Mouse (Mus musculus) natural killer cell, adult 2 months (primary cell): ENCODE data around the gene Fam76b.
"Not testable (repeated sequence)": the region's sequence is repeated elsewhere in the genome, so short reads cannot be mapped to it uniquely, and the experiment has no call there.

Experiments used
- DNase-seq, 2 experiments: peaks; one replicate each; pipeline ENCODE4 v3.0.0; 2022; ENCODE audit warnings: low spot score in 2 of 2

The Fam76b gene

DNA sequence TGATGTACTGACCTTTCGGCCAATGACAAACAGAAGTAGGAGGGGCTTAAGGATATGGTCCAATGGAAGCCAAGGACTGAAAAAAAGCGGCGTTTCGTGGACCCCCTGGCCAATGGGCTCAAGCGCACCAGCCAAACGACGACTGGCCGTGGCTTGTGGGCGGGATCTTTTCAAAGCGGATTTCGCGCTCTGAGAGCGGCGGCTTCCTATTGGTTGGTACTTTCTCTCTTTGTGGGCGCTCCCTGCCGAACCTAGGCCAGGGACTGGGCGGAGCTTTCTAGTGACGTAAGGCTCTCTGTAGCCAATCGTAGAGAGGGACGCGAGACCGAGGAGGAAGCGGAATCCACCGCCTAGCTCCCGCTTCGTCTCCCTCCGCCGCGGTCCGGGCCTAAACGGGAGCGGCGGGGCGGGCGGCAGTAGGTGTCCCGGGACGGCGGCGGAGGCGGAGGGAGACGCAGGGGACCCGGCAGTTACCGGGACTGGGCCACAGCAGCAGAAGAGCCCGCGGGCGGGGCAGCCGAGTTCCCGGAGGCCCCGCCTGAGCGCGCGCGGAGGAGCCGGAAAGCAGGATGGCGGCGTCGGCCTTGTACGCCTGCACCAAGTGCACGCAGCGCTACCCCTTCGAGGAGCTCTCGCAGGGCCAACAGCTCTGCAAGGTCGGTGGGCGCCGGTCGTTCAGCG lies at the start of gene Fam76b:
Fam76b (plus strand) TSS at position 311 of the 681 bp plus-strand sequence.
- peak; percentile 100 for DNase-seq

DNA sequence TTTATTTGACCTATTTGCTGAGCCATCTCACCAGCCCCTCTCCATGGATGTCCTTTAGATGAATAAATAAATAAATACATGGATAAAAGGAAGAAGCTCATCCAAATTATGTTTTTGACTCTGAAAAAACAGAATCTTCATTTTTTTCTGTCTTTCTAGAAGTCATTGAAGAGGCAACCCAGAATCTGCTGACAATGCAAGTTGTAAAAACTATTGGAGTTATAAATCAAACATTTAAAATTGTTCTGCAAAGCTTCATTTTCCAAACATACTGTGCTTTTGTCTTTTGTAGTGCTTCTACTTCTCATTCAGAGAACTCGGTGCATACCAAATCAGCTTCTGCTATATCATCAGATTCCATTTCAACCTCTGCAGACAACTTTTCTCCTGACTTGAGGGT lies 45.5 kb upstream of the Fam76b start:
- DNase-seq, result no peak

DNA sequence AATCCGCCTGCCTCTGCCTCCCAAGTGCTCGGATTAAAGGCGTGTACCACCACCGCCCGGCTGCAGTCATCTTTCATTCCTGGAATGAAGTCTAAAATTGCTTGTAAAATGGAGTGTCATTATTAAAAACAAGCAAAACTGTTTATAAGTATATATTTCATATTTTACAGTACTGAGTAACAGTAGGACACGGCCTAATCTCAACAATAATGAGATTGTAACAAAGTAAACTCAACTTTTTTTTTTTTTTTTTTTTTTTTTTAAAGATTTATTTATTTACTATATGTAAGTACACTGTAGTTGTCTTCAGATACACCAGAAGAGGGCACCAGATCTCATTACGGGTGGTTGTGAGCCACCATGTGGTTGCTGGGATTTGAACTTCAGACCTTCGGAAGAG lies 36.7 kb upstream of the Fam76b start:
- DNase-seq, result not testable (repeated sequence)

DNA sequence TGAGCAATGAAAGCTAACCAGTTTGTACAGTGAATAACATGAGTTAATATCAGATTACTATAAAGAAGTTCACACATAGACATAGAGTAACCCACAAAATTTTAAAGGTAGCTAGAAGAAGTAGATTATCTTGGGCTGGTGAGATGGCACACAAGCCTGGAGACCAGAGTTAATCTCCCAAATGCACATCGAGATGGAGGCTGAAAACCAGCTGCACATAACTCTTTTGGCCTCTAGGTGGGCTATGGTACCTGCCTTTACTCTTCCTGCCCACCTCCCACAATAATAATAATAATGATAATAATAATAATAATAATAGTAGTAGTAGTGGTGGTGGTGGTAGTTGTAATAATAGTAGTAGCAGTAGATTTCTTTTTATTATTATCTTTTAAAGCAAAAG lies 33.2 kb upstream of the Fam76b start:
- no peak for DNase-seq

DNA sequence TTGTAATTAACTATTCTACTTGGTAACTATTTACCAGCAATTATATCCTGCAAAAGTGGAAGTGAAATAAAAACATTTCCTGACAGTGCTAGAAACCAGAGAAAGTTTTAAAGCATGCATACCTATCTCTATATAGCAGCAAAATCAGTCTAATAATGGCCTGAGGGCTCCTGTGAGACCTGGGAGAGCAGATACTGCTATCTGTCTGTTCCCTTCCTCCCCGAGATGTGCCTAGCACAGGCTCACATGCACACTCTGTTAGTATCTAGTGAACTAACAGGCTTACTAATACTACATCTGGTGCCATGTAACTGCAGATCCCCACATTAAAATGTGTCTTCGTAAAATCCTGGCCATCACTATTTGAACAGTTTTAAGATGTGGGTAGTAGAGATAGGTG lies 32.8 kb upstream of the Fam76b start:
- no peak for DNase-seq

DNA sequence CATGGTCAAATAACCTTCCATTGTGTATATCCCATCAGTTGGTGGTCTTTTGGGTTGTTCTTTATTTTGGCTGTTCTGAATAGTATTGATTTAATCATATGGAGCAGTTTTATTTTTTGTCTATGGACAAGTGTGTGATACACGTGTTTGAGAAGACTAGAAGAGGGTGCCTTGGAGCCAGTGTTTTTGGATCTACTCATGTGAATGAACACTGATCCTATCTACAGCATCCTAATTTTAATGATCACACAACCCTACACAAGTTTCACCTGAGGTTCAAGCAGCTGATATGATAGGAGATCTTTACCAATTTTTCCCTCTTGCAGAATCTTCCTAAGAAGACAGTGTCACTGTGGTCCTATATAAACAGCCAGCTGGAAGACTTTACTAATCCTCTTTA lies 23.0 kb upstream of the Fam76b start:
- DNase-seq, result no peak

DNA sequence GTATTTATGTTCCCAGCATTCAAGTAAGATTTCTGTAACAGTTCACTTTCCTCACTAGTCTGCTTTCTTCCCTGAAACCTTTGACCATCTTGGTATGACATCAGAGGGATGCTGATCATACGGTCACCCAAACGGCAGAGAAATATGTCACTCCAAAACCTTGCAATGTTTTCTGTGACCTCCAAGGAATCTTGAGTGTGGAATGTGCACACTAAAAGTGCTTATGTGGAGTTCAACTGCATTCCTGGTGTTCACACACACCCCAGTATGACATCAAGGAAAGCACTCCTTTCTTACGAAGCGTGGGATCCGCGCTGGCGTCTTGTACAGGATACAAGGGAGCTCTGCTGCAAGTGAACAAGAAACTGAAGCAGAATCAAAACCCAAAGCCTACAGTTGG lies 20.7 kb upstream of the Fam76b start:
- DNase-seq, result no peak

DNA sequence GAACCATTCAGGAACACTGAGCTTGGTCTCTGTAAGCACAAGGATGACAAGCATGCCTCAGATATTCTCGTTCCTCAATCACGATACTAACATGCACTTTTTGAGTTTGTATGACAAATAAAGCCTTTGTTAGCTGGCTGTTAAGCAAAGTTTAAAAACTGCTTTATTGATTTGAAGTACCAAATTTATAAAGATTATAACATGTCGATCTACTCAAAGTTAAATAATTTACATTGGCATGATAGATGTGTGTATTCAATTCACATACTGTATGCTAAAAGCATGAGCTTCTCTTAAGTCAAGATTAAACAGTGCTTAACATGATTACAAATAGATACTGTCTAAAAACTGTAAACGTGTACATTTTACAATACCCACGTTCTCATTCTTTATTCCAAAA lies 19.9 kb upstream of the Fam76b start:
- DNase-seq, result no peak

DNA sequence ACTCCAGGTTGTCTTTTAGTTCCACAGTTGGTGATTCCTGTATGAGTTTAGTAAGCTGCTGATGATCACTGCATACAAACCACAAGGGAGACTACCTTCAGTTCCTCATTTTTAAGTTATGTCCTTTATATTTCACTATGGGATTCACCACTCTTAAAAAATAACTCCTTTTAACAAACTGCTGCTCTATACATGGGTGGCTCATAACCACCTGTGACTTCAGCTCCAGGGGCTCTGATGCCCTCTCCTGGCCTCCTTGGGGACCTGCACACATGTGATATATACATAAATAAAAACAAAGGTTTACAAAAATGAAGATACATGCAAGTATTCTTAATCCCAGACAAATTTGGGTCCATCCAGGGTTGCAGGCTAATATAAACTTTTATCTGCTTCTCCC lies 17.6 kb upstream of the Fam76b start:
- no peak for DNase-seq

DNA sequence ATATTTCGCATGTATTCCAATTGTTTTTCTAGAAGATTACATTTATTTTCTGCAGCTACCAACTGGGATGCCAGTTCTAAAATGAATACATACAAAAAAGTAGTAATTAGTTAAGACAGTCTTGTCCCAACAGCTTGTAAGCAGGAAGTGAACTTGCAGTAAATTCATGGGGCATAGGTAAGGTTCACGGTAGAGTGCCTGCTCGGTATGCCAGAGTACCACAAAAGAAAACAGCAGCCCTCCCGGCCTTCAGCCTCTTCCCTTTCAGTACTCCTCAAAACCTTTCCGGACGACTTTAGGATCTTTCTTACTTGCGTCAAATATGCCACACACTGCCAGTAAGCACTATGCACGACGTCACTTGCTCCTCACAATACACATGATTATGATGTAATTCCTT lies 9.1 kb upstream of the Fam76b start:
- DNase-seq, result no peak

DNA sequence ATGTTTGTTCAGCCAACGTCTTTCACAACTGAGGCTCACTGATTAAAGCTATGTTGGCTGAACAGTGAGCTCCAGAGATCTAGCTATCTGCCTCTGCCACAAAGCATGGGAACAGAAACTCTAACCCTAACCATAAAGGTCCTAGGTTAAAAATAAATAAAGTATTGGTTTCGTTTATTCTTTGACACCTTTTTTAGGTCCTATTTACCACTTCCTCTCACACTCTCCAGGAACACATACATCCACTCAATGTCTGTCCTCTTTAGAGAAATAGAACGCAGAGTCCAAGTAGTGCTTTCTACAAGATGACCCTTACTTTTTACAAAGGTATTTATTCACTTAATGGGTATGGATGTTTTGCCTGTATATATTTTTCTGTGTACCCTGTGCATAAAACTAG lies 6.7 kb upstream of the Fam76b start:
- DNase-seq, result no peak

DNA sequence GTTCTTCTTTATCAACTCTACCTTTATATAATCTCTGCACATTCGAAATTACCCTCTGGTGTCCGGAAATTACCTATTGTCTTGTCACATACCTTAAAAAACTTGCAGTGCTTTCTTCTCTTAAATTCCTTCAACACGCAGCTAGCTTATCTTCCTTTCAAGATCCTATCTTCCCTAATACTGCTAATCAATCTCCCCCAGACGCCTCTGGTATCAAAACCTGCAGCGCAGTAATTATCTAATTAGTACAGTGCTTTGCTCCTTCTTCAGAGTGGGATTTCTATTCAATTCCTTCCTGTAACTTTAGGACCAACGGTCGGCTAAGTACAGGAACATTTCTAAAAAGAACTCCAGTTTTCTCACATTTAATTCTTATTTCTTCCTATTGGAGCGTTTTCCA lies 1.6 kb upstream of the Fam76b start:
- DNase-seq, result no peak

DNA sequence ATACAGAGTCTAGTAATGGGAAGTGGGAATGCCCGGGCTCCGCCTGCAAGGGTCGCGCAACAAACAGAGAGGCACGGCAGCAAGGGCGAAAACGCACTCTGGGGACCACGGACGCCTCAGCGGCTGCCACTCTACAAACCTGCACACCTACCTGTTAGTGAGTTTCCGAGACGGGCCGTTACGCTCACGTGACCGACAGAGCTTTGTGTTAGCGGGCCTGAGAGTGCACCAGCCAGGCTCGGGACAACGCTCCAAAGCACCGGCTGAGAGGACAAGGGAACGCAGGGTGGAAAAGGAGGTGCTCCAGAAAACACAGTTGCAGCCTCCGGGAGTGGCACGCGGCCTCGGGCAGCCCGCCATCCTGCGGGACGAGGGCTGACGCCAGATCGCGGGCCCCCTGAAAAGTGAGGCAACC lies 1.1 kb upstream of the Fam76b start:
- DNase-seq, result peak in 1 of 2 experiments; percentile 60

DNA sequence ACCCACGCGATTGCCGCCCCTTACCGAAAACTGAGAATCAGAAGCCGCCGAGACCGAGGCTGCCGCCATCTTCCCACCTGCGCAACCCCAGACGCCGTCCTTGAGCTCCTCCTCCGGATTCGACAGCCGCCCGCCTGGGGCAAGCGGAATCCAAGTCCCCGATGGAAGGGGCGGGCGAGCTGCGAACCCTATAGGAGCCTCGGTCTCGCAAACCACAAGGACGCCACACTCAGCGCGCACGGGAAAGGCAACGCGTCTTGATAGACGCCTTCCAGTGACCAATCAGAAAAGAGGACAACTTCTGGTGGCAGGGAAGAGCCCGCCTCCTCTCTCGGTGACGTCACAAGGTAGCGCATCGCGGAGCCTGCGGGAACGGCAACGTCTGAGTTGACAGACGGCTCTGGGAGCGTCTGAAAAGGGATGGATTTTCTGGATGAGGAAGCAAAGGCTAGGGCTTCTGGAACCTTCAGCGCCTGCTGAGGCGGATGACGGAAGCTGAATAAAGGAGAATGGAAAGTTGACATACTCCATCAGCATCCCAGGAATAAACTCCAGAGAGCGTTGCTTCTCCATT lies 597 bp upstream of the Fam76b start, which contains the start of gene Cep57:
Cep57 (minus strand) TSS at position 276 of the 574 bp plus-strand sequence.
- peak; percentile 92 for DNase-seq

DNA sequence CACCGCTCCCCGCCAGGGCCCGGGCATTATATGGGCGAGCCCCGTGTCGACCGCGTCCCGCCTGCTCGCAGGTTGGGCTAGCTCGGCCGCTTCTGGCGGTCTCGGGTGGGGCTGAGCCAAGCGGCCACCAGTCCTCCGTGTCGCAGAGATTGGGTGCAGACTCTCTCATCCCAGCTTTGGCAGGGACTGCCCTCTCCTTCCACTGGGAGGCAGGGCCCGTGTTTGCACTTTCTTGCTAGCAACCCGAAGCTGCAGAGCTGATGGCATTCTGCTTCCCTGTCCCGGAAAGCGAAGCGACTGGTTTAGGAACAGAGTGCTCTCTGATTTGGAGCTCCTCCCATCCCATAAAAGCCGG lies 548 bp downstream of the Fam76b start:
- DNase-seq, result no peak

DNA sequence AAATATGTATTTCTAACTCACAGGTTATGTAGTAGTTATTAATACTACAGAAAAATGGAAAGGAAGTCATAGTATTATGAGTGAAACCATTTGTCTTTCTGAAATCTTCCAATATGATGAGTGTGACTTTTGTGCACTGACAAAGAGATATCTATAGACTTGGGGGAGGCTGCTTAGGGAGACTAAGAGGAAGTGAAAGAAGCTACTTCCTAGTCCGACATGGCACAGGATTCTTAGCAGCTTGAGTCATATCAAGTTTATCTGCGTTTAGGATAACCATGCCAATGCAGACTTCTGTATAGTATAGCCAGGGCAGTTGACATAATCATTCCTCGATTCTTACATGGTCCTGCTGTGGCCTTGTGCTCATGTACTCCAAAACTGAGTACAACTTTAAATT lies 7.7 kb downstream of the Fam76b start:
- DNase-seq, result peak in 1 of 2 experiments; percentile 9

DNA sequence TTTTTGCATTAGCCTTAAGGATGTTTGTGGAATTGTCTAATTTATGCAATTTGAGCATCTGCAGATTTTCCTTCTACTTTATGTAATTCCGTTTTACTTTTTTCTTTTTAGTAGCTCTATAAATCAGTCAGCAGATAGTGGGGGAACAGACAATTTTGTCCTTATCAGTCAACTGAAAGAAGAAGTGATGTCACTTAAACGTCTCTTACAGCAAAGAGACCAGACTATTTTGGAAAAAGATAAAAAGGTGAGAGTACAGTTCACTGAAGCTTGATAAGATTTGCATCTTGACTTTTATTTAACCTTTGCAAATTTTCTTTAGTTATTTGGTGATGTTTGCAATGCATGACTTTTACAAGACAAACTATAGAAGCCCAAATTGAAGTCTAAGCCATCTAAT lies 9.2 kb downstream of the Fam76b start:
- no peak for DNase-seq

DNA sequence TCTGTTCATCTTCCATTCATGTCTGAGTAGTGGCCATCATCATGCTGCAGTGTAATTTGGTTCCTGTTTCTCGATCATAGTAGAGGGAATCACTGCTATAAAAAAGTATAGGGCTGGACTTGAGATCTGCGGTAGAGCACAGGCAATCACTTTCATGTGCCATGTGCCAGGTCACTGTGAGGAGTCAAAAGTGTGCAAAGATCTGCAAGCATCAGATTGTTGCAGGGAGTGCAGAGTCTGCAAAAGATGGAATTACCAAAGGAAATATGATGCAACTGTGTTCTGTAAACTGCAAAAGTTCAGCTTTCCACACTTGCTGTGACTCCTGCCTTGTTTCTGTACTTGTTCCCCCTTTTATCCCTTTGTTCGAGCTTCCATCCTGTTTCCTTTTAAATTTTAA lies 20.1 kb downstream of the Fam76b start:
- no peak for DNase-seq

DNA sequence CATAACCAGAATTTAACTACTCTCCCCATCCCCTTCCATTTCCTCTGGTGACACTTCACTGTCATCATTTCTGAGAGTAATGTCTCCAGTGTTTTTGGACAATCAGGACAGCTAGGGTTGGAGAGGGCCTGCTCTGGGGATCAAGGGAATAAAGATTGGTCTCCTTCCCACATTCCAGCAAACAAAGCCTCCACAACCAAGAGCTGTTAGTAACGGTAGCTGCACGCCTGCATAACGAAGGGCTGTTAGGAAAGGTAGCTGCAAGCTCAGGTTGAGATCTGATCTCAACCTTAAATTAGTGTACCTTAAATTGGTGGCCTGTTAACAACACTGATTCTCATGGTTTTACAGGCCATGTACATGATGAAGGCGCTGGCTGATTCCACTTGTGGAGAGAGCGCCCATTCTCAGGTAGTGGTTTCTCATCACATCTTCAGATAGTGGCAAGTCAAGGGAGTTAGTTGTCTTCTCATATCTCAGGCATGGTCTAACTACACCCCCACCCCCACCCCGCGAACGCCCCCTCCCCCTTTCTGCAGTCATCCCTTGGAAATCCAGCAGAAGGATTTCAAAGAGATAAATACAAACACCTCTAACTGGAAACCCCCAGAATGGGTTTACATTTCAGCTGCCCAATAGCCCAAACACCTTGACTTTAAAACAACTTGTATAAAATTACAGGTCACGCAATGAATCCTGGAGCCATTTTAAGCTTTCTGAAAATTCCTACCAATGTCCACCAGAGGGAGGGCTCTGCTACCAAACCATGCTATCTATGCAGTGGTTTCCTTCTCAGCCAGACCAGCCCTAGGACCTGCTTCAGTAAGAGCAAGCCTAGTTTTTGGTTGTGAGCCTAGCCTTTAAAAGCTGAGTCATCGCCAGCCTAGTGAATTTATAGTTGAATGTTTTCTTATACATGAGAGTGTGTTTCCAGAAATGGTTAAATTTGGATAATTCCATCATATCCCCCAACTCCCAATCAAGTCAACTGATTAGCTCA lies 21.3 kb downstream of the Fam76b start:
- DNase-seq, result peak in 1 of 2 experiments; percentile 20

DNA sequence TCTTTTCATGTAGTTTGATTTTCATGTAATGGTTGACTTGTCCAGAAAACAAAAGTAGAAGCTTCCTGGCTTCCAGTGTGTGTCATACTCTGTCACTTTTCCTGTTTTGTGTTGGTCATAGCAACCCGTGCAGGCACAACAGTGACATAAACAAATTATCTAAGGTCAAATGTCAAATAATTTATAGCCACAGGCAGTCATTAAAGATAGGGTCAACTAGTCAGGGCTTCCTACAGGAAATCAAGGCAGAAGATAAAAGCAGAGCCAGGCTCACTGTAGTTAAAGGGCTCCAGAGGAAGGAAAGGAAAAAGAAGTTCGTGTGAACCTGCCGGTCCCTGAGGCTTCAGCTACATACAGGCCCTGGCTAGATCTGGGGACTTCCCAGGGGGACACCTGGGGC lies 26.4 kb downstream of the Fam76b start:
- no peak for DNase-seq

DNA sequence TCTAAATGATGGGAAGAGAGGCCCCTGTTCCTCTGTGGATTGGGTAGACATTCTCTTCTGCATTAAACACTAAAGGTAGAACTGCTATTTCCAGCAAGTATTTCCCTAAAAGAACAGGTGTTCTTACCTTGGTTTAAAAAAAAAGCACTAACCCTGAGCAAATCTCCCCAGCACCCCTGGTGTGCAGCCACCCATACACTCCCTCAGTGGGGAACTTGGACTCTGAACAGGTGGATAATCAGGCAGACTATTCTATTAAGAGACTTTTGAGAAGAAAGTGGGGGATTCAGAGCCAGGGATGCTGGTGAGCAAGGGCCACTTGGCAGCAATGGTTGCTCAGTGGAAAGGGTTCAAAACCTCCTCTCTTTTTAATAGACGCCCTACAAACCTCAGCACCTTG lies 28.7 kb downstream of the Fam76b start:
- DNase-seq, result no peak

DNA sequence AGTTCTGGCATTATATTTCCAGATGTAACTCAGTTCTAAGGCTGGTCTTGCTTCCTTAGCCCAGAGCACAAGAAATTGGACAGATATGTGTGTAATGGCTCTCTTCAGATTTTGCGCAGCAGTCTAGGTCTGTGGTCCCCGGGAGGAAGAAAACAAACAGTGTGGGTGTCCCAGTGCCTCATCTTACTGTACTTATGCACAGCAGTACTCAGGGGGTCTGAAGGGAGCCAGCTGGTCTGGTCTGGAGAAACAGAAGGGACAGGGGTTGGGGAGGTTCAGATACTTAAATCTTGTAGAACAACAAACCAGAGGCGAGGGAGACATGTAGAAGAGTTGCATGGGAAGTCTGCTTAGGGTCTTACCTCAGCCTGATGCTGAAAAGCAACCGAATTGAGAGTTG lies 29.3 kb downstream of the Fam76b start:
- DNase-seq, result no peak

DNA sequence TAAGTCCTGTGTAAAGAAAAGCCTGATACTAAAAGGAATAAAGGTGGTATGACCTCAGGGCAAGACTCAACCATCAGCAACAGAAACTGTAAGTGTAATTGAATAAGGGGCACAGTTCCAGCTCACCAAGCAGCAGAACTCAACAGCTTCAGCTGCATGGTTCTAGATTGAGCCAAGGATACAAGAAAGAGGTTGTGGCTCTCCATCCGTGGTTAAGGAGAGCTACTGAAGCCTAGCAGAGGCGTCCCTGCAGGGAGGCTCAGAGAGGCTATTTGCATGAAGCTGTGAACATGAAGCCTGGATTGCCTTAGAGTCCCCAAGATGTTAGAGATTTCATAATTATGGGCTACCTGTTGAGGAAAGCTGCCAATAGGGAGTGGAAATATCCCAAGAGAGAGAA lies 40.1 kb downstream of the Fam76b start:
- DNase-seq, result no peak
